Mouse (Mus musculus) adrenal gland, adult (tissue): ENCODE measurements around the gene Lrrn1.

Experiments
- DNase-seq, 2 experiments: peaks; one replicate each; pipeline ENCODE4 v3.0.0; 2022 to 2023; ENCODE audit warnings: low spot score in 1 of 2; ENCODE audit not compliant: inconsistent age in 2 of 2

Lrrn1 gene

GRCm38 (mm10) chr6:107577309-107577708 lies 47.7 kb downstream of the Lrrn1 start:
- no peak for DNase-seq

GRCm38 (mm10) chr6:107583759-107584383 lies 54.3 kb downstream of the Lrrn1 start:
- no peak for DNase-seq

DNA sequence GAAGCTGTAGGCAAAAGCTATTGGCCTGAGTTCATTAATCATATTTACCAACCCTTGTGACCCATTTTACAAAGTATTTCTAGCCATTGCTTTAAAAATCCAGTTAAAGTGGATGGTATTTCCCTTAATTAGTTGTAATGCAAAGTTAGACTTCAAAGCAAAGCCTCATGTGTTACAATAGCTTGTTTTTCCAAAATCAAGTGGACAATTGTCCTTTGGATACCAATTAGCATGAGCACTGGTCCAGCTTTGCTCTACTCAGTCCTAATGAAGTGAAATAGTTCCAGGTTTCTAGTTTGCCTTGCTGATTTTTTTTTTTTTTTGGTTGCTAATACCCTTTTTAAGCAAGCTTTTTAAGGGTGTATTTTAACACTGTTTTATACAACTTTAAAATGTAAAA lies 75.6 kb downstream of the Lrrn1 start:
- DNase-seq: no peak

- peak in 1 of 2 experiments; percentile 41 for DNase-seq
Measured at GRCm38 (mm10) chr6:107614288-107614687, 84.7 kb downstream of the Lrrn1 start.
